Comparison of ENCODE assay signal across 11 mouse cellular contexts in genomic region chr2:72728699-72729098, GRCm38 (mm10).
DNase-seq lines count a peak whose midpoint lies in the region; ATAC-seq lines count a peak whose summit lies in the region.
"Had no signal": no experiment of that assay in that cellular context is flagged by ENCODE, and none has a peak within 500 bp of the region (broad histone marks: within the 10 kb centered on the region; RNA-seq: fewer than 3 reads in every experiment).

No protein-coding gene starts in this region.

- H3K9me3 ChIP-seq in kidney, embryonic 16.5 days (ENCODE audit: low read length): no peaks in the 10 kb centered on the region
- H3K9me3 ChIP-seq: embryonic facial prominence, embryonic 12.5 days; liver, embryonic 15.5 days; stomach, embryonic 15.5 days had no signal

- H3K9ac ChIP-seq in kidney, embryonic 16.5 days (replicated peaks; ENCODE audit: low read length): no peak overlapping the region
- H3K9ac ChIP-seq: embryonic facial prominence, embryonic 12.5 days; liver, embryonic 15.5 days; stomach, embryonic 15.5 days had no signal

- no peaks in the 10 kb centered on the region for H3K27me3 ChIP-seq in kidney, embryonic 16.5 days (ENCODE audit: insufficient read depth, low read length)
- H3K27me3 ChIP-seq: embryonic facial prominence, embryonic 12.5 days; liver, embryonic 15.5 days; stomach, embryonic 15.5 days had no signal

- H3K4me2 ChIP-seq in kidney, embryonic 16.5 days (replicated peaks; ENCODE audit: low read depth, low read length): no peak overlapping the region
- H3K4me2 ChIP-seq: embryonic facial prominence, embryonic 12.5 days; liver, embryonic 15.5 days; stomach, embryonic 15.5 days had no signal

- no peak overlapping the region for H3K27ac ChIP-seq in kidney, embryonic 16.5 days (ENCODE audit: low read length)
- H3K27ac ChIP-seq: embryonic facial prominence, embryonic 12.5 days; liver, embryonic 15.5 days; stomach, embryonic 15.5 days had no signal

- H3K4me1 ChIP-seq in kidney, embryonic 16.5 days (ENCODE audit: insufficient read depth, low read length): no peaks in the 10 kb centered on the region
- H3K4me1 ChIP-seq: liver, embryonic 15.5 days; stomach, embryonic 15.5 days had no signal

- H3K36me3 ChIP-seq in kidney, embryonic 16.5 days (ENCODE audit: insufficient read depth, low read length): no peaks in the 10 kb centered on the region
- H3K36me3 ChIP-seq: embryonic facial prominence, embryonic 12.5 days; liver, embryonic 15.5 days; stomach, embryonic 15.5 days had no signal

- H3K4me3 ChIP-seq in kidney, embryonic 16.5 days (ENCODE audit: low read length): no peak overlapping the region
- H3K4me3 ChIP-seq: embryonic facial prominence, embryonic 12.5 days; liver, embryonic 15.5 days; stomach, embryonic 15.5 days had no signal

- peak; percentile 24 for DNase-seq in kidney, adult 18-20 months
- DNase-seq in ES-CJ7 (ENCODE audit: low read depth, low spot score): peak; percentile 80
- DNase-seq in brain, adult 2 months (ENCODE audit: low read depth, low spot score): peak; percentile 85
- DNase-seq in fibroblast of lung, adult 2 months (ENCODE audit: low read depth): peak; percentile 32
- peak; percentile 12 to 56 for DNase-seq in layer of hippocampus, adult 8-10 months (ENCODE audit: low spot score in 2 of 2)
- DNase-seq in lung, postnatal 25 days (ENCODE audit: low spot score): peak; percentile 32
- DNase-seq in yolk sac, embryonic 10.5 days (ENCODE audit: low spot score): peak; percentile 29

- 51% methylated on average over 3 of the region's 3 CpGs for WGBS in kidney, embryonic 16.5 days

- no peak for ATAC-seq in kidney, embryonic 16.5 days (ENCODE audit: low FRiP score, low TSS enrichment)

Comparison
In these comparisons a context has a peak if more than half of its experiments do, and no peak if none do; other contexts are left out.
1. DNase-seq: peak in every context shown above with its lines; median percentile 85 in brain, adult 2 months; 80 in ES-CJ7; 34 in layer of hippocampus, adult 8-10 months; 32 in fibroblast of lung, adult 2 months; 32 in lung, postnatal 25 days; 29 in yolk sac, embryonic 10.5 days; 24 in kidney, adult 18-20 months.